Mouse (Mus musculus) limb, embryonic 11.5 days (tissue): ENCODE results near the gene Pald1. TPM values are rescaled to one million over a fixed set of nuclear protein-coding genes. Genes with fewer than 3 reads are reported as not detected.

ENCODE experiments used
- ATAC-seq: fragments of 200-750 bp; cut with Nextera tagmentation; 2 replicates; pipeline ENCODE4 v1.8.0; 2017; ENCODE audit warnings: low read depth; ENCODE audit not compliant: insufficient number of reproducible peaks, low FRiP score, low TSS enrichment
- DNase-seq: peaks from one replicate; pipeline ENCODE4 v3.0.0-alpha.2; 2015; ENCODE audit warnings: low spot score
- H3K27ac ChIP-seq: fragments of 300-500 bp; sonication (generic); replicated peaks from 2 replicates; pipeline ENCODE4 v1.5.1; 2014; ENCODE audit warnings: low read depth, mild to moderate bottlenecking, low read length
- H3K27me3 ChIP-seq: fragments of 300-500 bp; sonication (generic); 2 replicates; pipeline ENCODE4 v1.6.1; 2014; ENCODE audit warnings: mild to moderate bottlenecking, low read length, mixed read lengths; ENCODE audit not compliant: control insufficient read depth, insufficient read depth
- H3K36me3 ChIP-seq: fragments of 300-500 bp; sonication (generic); 2 replicates; pipeline ENCODE4 v1.6.1; 2014; ENCODE audit warnings: mild to moderate bottlenecking, low read length, moderate library complexity, mixed read lengths; ENCODE audit not compliant: control insufficient read depth, insufficient read depth
- H3K4me1 ChIP-seq: fragments of 300-500 bp; sonication (generic); 2 replicates; pipeline ENCODE4 v1.6.1; 2014; ENCODE audit warnings: low read length, mixed read lengths; ENCODE audit not compliant: control insufficient read depth, insufficient read depth
- H3K4me2 ChIP-seq: fragments of 300-500 bp; sonication (generic); 2 replicates; pipeline ENCODE4 v1.6.1; 2014; ENCODE audit warnings: low read depth, mild to moderate bottlenecking, moderate library complexity; ENCODE audit not compliant: severe bottlenecking
- H3K4me3 ChIP-seq: fragments of 300-500 bp; sonication (generic); 2 replicates; pipeline ENCODE4 v1.5.1; 2014; ENCODE audit warnings: low read depth, low read length
- H3K9ac ChIP-seq: fragments of 300-500 bp; sonication (generic); 2 replicates; pipeline ENCODE4 v1.6.1; 2014; ENCODE audit warnings: mild to moderate bottlenecking, low read length
- H3K9me3 ChIP-seq: fragments of 300-500 bp; sonication (generic); 2 replicates; pipeline ENCODE4 v1.6.1; 2016; ENCODE audit warnings: low read length; ENCODE audit not compliant: control insufficient read depth
- WGBS: fragments of 180-500 bp; shearing (Covaris S2); extraction: QIAGEN DNeasy Blood & Tissue Kit; methylation state at CpG from one replicate; pipeline ENCODE4 v1.1.7; 2014; 5-methylcytosine and 5-hydroxymethylcytosine counted together
- polyA plus RNA-seq: library from polyadenylated mRNA; unstranded; fragments of >200 nt; fragmentation: Nextera tagmentation; extraction: Ambion mirVana; gene quantifications from 2 replicates; pipeline ENCODE4 v1.2.1, GENCODE M21; 2014

Gene Pald1
- polyA plus RNA-seq, 1 experiment from 2014 or later = 17.0 TPM

DNA sequence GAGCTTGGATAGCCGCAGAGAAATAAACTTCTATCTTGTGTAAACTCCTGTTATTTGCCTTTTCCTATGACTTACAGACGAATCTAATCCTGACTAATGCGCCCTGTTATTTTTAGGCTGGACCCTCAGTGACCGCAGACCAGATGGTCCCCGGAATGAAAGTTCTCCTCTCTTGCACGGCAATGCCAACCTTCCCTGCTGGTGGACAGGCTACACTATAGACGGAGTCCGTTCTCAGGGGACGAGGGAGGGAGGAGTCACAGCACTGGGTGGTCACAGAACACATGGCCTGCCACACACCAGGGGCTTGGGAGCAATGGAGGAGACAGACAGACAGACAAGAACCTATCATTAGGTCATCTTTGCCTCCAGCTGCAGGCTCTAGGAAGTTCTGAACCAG lies 20.8 kb downstream of the Pald1 start:
- no peak overlapping the region for H3K27ac ChIP-seq
- H3K36me3 ChIP-seq = no peaks in the 10 kb centered on the region; the same call in 1 of the 2 replicates
- no peak overlapping the region for H3K9ac ChIP-seq
- ATAC-seq = no peak
- no peaks in the 10 kb centered on the region for H3K9me3 ChIP-seq
- H3K27me3 ChIP-seq = no peaks in the 10 kb centered on the region
- H3K4me2 ChIP-seq = no peak overlapping the region
- 83% methylated on average over 9 of the region's 9 CpGs for WGBS
- no peak for DNase-seq
- H3K4me3 ChIP-seq = no peak overlapping the region
- peaks cover 6% of the 10 kb centered on the region; the same call in 1 of the 2 replicates for H3K4me1 ChIP-seq

DNA sequence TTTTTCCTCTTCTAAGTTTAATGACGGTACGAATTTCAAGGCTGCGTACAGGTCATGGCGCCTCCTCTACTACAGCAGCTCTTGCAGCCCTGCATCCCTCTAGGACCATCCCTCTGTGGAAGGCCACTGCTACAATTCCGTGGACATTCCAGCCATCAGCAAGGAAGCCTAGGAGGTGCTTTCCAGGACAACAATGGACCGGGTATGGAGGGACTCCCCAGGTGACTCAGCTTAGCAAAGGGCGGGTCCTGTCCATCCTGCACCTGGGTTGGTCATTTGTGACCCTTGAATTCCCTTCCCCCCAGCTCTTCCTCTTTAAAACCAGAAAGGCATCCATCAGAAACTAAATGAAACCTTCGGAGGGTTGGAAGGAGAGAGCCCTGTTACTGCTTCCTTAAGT lies 22.7 kb downstream of the Pald1 start:
- DNase-seq (no peak), ATAC-seq (no peak)
- Histone ChIP-seq H3K4me2 (no peak overlapping the region), H3K36me3 (no peaks in the 10 kb centered on the region; the same call in 1 of the 2 replicates), H3K9me3 (no peaks in the 10 kb centered on the region), H3K4me1 (peaks cover 8% of the 10 kb centered on the region; the same call in 1 of the 2 replicates), H3K27ac (no peak overlapping the region), H3K9ac (no peak overlapping the region), H3K27me3 (no peaks in the 10 kb centered on the region), H3K4me3 (no peak overlapping the region)
- WGBS = 96% methylated on average over 8 of the region's 8 CpGs

DNA sequence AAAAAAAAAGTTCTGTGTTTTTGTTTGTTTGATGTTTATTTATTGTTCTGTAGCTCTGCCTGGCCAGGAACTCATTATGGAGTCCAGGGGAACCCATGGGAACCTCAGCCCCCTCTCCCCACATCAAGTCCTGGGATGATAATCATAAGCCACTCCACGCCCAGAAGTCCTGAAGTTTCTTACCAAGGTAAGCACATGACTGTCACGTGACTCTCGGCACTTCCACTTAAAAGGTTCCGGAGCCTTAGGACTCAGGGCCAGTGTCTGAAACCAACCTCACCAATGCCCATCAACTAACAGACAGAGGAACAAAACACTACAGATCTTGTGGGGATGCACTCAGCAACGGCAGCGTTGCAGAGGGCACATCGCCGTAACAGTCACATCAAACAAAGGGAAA lies 23.9 kb downstream of the Pald1 start:
- Histone ChIP-seq H3K27ac (no peak overlapping the region), H3K27me3 (no peaks in the 10 kb centered on the region), H3K4me2 (no peak overlapping the region), H3K4me1 (peaks cover 8% of the 10 kb centered on the region; the same call in 1 of the 2 replicates), H3K9ac (peak overlapping the region; percentile 27; the same call in 1 of the 2 replicates), H3K4me3 (no peak overlapping the region), H3K36me3 (no peaks in the 10 kb centered on the region; the same call in 1 of the 2 replicates), H3K9me3 (no peaks in the 10 kb centered on the region)
- no peak for DNase-seq
- no peak for ATAC-seq
- 76% methylated on average over 8 of the region's 8 CpGs for WGBS

DNA sequence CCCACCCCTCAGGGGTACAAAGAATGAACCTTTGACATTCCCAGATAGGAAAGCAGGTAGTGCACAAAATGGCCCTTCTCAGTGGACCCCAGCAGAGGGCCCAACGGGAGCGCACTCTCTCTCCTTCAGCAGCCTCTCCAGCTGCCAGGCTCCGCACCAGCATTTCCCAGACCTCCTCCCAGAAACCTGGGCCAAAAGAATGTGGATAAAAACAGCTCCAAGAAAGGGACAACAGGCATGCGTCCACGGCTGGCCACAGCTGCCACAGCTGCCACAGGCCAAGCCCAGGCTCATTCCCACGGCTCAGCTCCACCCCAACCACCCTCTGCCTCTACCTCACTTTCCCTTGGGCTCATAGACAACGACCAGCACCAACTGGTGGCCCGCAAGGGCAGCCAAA lies 25.7 kb downstream of the Pald1 start:
- 71% methylated on average over 8 of the region's 8 CpGs for WGBS

DNA sequence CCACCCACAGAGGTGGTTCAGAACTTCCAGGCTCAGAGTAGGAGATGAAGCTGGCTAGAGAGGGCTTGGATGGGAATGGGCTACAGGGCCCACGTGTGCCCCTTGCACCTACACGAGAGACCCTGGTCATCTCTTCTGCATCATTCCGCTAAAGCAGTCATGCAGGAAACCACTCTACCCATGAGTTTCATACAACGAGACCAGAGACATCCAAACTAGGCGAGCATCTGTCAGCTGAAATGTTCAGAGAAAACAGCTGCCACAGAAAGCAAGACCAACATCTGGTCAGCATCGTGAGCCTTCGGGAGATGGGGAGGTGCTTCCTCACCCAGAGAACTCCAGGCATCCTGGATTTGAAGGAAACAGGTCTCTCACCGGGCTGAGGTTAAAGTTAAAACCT lies 26.8 kb downstream of the Pald1 start:
- Histone ChIP-seq H3K4me2 (no peak overlapping the region), H3K4me3 (no peak overlapping the region), H3K36me3 (no peaks in the 10 kb centered on the region; the same call in 1 of the 2 replicates), H3K27me3 (no peaks in the 10 kb centered on the region), H3K9ac (no peak overlapping the region), H3K27ac (no peak overlapping the region), H3K9me3 (peaks cover 2% of the 10 kb centered on the region; the same call in 1 of the 2 replicates), H3K4me1 (peaks cover 8% of the 10 kb centered on the region; the same call in 1 of the 2 replicates)
- ATAC-seq = no peak
- 93% methylated on average over 8 of the region's 8 CpGs for WGBS
- no peak for DNase-seq

More for the DNA sequence above, 25.7 kb downstream of the Pald1 start:
- no peak for DNase-seq
- no peaks in the 10 kb centered on the region; the same call in 1 of the 2 replicates for H3K36me3 ChIP-seq
- no peak overlapping the region for H3K4me3 ChIP-seq
- H3K4me2 ChIP-seq = no peak overlapping the region
- H3K9ac ChIP-seq = no peak overlapping the region
- no peak for ATAC-seq
- no peak overlapping the region for H3K27ac ChIP-seq
- peaks cover 2% of the 10 kb centered on the region; the same call in 1 of the 2 replicates for H3K9me3 ChIP-seq
- H3K27me3 ChIP-seq = no peaks in the 10 kb centered on the region
- peaks cover 8% of the 10 kb centered on the region; the same call in 1 of the 2 replicates for H3K4me1 ChIP-seq

DNA sequence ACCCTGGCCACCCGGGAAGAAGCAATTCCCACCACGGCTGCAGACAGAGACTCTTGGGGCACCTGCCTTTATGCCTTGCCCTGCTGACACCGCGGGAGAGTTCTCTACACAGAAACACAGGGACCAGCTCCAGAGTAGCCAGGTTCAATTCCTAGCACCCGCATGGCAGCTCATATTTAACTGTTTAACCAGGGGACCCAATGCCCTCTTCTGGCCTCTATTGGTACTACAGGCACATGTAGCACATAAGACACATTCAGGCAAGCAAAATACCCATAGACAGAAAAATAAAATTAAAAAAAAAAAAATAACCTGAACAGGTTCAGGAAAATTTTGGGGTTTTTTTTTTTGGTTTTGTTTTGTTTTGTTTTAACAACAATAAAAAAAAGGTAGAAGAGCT lies 27.2 kb downstream of the Pald1 start:
- H3K36me3 ChIP-seq = no peaks in the 10 kb centered on the region; the same call in 1 of the 2 replicates
- peaks cover 8% of the 10 kb centered on the region; the same call in 1 of the 2 replicates for H3K4me1 ChIP-seq
- DNase-seq (no peak), ATAC-seq (no peak)
- H3K4me2 ChIP-seq = no peak overlapping the region
- no peak overlapping the region for H3K4me3 ChIP-seq
- no peaks in the 10 kb centered on the region for H3K27me3 ChIP-seq
- H3K9me3 ChIP-seq = peaks cover 2% of the 10 kb centered on the region; the same call in 1 of the 2 replicates
- WGBS = 92% methylated on average over 5 of the region's 5 CpGs
- H3K27ac ChIP-seq = no peak overlapping the region
- H3K9ac ChIP-seq = no peak overlapping the region

DNA sequence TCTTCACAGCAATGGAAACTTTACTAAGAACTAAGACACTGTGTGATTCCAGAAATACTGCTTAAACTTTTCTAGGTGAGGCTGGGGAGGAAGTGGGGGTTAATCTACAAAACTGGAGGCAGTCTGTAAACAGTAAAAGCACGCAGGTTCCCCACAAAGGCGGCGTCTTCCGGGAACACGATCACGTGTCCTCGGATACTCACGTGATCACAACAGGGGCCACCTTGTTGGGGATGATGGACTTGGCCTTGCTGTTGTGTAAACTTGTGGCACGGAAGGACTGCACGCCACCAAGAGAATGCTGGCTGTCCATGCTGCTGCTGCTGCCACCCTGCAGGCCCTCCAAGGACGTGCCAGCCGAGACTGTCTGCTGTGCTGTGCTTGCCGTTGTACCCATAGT lies 27.7 kb downstream of the Pald1 start:
- no peak overlapping the region for H3K4me2 ChIP-seq
- 97% methylated on average over 13 of the region's 13 CpGs for WGBS
- H3K27ac ChIP-seq = no peak overlapping the region
- ATAC-seq = no peak
- H3K9me3 ChIP-seq = peaks cover 2% of the 10 kb centered on the region; the same call in 1 of the 2 replicates
- H3K27me3 ChIP-seq = no peaks in the 10 kb centered on the region
- no peak overlapping the region for H3K4me3 ChIP-seq
- H3K4me1 ChIP-seq = peaks cover 8% of the 10 kb centered on the region; the same call in 1 of the 2 replicates
- H3K9ac ChIP-seq = no peak overlapping the region
- H3K36me3 ChIP-seq = no peaks in the 10 kb centered on the region; the same call in 1 of the 2 replicates
- no peak for DNase-seq

DNA sequence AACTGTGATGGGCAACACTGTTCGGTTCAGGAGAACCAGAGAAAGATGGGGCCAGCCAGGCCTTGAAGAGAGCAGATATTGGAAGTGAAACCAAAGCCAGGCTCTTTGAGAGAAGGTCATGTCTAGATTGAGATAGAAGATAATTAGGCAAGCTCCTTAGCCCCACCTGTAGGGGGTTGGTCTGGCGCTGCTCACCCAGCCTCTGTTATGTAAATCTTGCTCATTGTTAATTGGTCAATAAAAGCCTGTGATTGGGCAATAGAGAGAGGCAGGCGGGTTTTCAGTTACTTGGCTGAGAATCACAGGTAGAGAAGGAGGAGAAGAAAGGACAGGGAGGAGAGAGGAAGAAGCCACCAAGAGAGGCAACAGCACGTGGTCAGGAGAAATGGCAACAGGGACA lies 32.1 kb downstream of the Pald1 start:
- Histone ChIP-seq H3K36me3 (no peaks in the 10 kb centered on the region; the same call in 1 of the 2 replicates), H3K9me3 (peaks cover 2% of the 10 kb centered on the region; the same call in 1 of the 2 replicates), H3K4me3 (no peak overlapping the region), H3K27ac (no peak overlapping the region), H3K9ac (no peak overlapping the region), H3K27me3 (no peaks in the 10 kb centered on the region), H3K4me1 (0 out of 2 replicates have a peak, but pooled peaks cover 4% of the 10 kb centered on the region), H3K4me2 (no peak overlapping the region)
- no peak for ATAC-seq
- no peak for DNase-seq
- WGBS = 69% methylated on average over 4 of the region's 4 CpGs

DNA sequence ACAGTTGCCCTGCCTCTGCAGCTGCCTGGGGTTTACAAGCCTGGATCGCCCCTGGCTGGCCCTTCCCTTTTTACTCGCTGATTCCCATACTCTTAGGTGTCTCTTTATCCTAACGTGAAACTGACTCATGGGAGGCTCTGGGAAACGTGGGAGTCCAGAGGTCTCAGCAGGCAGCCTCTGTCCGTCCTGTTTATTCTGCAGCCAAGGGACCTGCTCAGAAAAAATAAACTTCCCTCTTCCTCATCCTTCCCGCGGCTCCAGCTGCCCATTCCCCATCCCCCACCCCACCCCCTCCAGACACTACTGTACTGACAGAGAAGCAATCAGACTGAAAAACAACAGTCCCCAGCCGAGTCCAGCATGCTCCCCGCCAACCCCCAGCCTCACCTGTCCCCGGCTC lies 37.0 kb downstream of the Pald1 start:
- Histone ChIP-seq H3K27me3 (no peaks in the 10 kb centered on the region), H3K36me3 (no peaks in the 10 kb centered on the region; the same call in 1 of the 2 replicates), H3K4me1 (0 out of 2 replicates have a peak, but pooled peaks cover 4% of the 10 kb centered on the region), H3K4me2 (no peak overlapping the region), H3K27ac (no peak overlapping the region), H3K9me3 (no peaks in the 10 kb centered on the region), H3K9ac (no peak overlapping the region), H3K4me3 (no peak overlapping the region)
- ATAC-seq = no peak
- 11% methylated on average over 10 of the region's 10 CpGs for WGBS
- DNase-seq = no peak
